Mouse (Mus musculus) liver, embryonic 12.5 days (tissue): Measurements from ENCODE around the gene Ess2. TPM values are rescaled to one million over a fixed set of nuclear protein-coding genes. Genes with fewer than 3 reads are reported as not detected.

Source experiments
- ATAC-seq: fragments of 200-750 bp; cut with Nextera tagmentation; 2 replicates; pipeline ENCODE4 v1.8.0; 2017; ENCODE audit warnings: moderate number of reproducible peaks, mild to moderate bottlenecking, moderate library complexity
- H3K27ac ChIP-seq: fragments of 300-500 bp; sonication (generic); 2 replicates; pipeline ENCODE4 v1.5.1; 2016; ENCODE audit warnings: mild to moderate bottlenecking
- H3K27me3 ChIP-seq: fragments of 300-500 bp; sonication (generic); replicated peaks from 2 replicates; pipeline ENCODE4 v1.6.1; 2016; ENCODE audit warnings: mild to moderate bottlenecking, moderate library complexity
- H3K36me3 ChIP-seq: fragments of 300-500 bp; sonication (generic); 2 replicates; pipeline ENCODE4 v1.6.1; 2016; ENCODE audit warnings: mild to moderate bottlenecking, moderate library complexity
- H3K4me1 ChIP-seq: fragments of 300-500 bp; sonication (generic); 2 replicates; pipeline ENCODE4 v1.6.1; 2016
- H3K4me2 ChIP-seq: fragments of 300-500 bp; sonication (generic); 2 replicates; pipeline ENCODE4 v1.6.1; 2016; ENCODE audit warnings: mild to moderate bottlenecking, moderate library complexity
- H3K4me3 ChIP-seq: fragments of 300-500 bp; sonication (generic); 2 replicates; pipeline ENCODE4 v1.5.1; 2016; ENCODE audit warnings: mild to moderate bottlenecking, moderate library complexity
- H3K9ac ChIP-seq: fragments of 300-500 bp; sonication (generic); 2 replicates; pipeline ENCODE4 v1.6.1; 2016; ENCODE audit warnings: mild to moderate bottlenecking, moderate library complexity
- H3K9me3 ChIP-seq: fragments of 300-500 bp; sonication (generic); replicated peaks from 2 replicates; pipeline ENCODE4 v1.6.1; 2016; ENCODE audit warnings: mild to moderate bottlenecking, moderate library complexity
- WGBS: fragments of 180-500 bp; shearing (Covaris S2); methylation state at CpG from one replicate; pipeline ENCODE4 v1.1.7; 2016; ENCODE audit not compliant: insufficient replicate concordance; 5-methylcytosine and 5-hydroxymethylcytosine counted together
- polyA plus RNA-seq: library from polyadenylated mRNA; unstranded; fragments of >200 nt; fragmentation: Nextera tagmentation; extraction: Ambion mirVana; gene quantifications from 2 replicates; pipeline ENCODE4 v1.2.1, GENCODE M21; 2016

Ess2 gene
- polyA plus RNA-seq, 1 experiment from 2014 or later: 18.7 TPM

DNA sequence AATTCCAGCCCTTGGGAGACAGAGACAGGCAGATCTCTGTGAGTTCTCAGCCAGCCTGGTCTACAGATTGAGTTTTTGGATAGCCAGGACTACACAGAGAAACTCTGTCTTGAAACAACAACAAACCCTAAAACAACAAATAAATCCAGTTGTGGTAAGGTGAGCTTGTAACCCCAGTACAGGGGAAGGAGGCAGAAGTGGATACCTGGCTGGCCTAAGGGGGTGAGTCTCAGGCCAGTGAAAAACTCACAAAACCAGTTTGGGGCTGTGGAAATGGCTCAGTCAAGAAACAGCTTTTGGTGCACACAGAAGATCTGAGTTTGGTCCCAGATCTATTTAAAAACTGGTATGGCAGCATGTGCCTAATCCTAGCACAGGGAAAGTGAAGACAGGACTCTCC, 29.0 kb downstream of the Ess2 start:
- Histone ChIP-seq H3K9ac (no peak overlapping the region), H3K4me3 (no peak overlapping the region), H3K4me1 (peaks cover 25% of the 10 kb centered on the region), H3K27me3 (no peaks in the 10 kb centered on the region), H3K9me3 (no peaks in the 10 kb centered on the region), H3K36me3 (peaks cover 35% of the 10 kb centered on the region), H3K27ac (no peak overlapping the region), H3K4me2 (no peak overlapping the region)
- ATAC-seq: no peak

DNA sequence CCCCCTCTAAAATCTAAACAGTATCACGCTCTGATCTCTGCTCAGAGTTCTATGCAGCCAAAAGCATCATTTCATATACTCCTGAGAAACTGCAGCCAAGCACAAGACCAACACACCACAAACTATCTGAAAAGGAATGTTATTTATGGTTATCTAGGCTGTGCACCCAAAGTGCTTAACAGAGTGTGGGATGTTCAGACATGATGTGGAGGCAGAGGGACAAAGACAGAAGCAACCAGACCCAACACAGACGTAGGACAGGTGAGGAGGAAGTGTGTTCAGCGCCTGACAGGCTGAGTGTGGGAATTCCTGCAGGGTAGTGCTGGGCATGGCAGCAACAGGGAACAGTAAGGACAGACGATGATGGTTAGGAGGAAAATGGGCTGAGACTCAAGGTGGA, 31.6 kb downstream of the Ess2 start:
- Histone ChIP-seq H3K27ac (no peak overlapping the region), H3K4me3 (no peak overlapping the region), H3K36me3 (peaks cover 38% of the 10 kb centered on the region), H3K9me3 (no peaks in the 10 kb centered on the region), H3K27me3 (no peaks in the 10 kb centered on the region), H3K4me1 (peaks cover 16% of the 10 kb centered on the region; the same call in 1 of the 2 replicates), H3K4me2 (no peak overlapping the region), H3K9ac (no peak overlapping the region)
- no peak for ATAC-seq
- 74% methylated on average over 4 of the region's 4 CpGs for WGBS

DNA sequence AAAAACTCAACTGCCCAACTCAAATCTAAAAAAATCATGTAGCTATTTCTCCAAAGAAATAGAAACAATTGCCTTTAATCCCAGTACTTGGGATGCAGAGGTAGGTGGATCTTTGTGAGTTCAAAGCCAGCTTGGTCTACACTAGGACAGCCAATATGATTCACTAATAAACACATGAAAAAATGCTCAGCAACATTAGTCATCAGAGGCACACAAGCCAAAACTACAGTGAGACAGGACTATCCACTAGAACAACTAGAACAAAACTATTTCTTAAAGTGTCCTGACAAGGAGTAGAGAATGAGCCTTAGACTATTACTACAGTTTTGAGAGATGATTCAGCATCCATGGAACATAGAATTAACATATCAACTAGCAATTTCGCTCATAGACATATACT, 35.1 kb downstream of the Ess2 start:
- H3K4me1 ChIP-seq: peaks cover 41% of the 10 kb centered on the region
- H3K9ac ChIP-seq: no peak overlapping the region
- no peak for ATAC-seq
- no peaks in the 10 kb centered on the region for H3K27me3 ChIP-seq
- peaks cover 35% of the 10 kb centered on the region for H3K36me3 ChIP-seq
- 64% methylated on average over 1 of the region's 1 CpGs for WGBS
- H3K4me3 ChIP-seq: no peak overlapping the region
- no peaks in the 10 kb centered on the region for H3K9me3 ChIP-seq
- H3K4me2 ChIP-seq: no peak overlapping the region
- no peak overlapping the region for H3K27ac ChIP-seq

DNA sequence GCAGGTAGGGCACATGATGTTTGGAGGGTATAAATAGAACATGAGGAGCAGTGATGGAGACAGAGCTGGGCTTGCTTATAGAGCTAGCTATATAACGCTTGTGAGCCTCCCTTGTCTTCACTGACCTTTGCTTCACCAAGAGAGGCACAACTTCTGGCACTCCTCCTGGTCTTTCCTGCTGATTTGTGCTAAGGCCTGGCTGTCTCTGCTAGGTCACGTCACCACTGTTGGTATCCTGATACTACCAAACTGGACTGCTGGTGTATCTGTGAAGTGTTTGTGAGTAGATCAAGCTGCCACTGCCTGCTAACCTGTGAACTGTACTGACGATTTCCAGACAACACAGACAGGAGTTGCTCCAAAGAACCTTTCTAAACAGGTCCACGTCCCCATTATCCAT, 36.0 kb downstream of the Ess2 start:
- H3K36me3 ChIP-seq: peaks cover 39% of the 10 kb centered on the region
- ATAC-seq: no peak
- H3K27ac ChIP-seq: no peak overlapping the region
- H3K9me3 ChIP-seq: no peaks in the 10 kb centered on the region
- peaks cover 51% of the 10 kb centered on the region for H3K4me1 ChIP-seq
- 79% methylated on average over 4 of the region's 4 CpGs for WGBS
- H3K4me2 ChIP-seq: no peak overlapping the region
- no peaks in the 10 kb centered on the region for H3K27me3 ChIP-seq
- H3K4me3 ChIP-seq: no peak overlapping the region
- H3K9ac ChIP-seq: no peak overlapping the region

DNA sequence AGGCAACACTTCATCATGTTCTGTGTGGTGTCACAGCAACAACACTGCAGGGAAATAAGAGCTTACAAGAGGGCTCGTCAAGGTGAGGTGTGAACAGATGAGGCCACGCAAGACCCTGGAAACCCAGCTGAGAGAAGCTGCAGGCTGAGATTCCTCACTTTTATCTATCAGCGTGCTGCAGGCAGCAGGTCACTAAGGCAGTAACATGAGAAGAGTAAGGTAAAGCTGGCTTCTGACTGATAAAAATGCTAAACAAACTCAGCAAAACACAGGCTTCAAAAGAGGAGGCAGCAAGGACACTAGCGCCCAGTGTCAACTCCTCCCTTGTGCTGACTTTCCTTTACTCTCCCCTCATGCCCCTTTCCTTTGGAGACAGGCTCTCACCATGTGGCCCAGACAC, 38.2 kb downstream of the Ess2 start:
- Histone ChIP-seq H3K4me1 (peaks cover 52% of the 10 kb centered on the region), H3K9ac (no peak overlapping the region), H3K36me3 (peaks cover 42% of the 10 kb centered on the region), H3K27ac (peak overlapping the region; percentile 45; the same call in 1 of the 2 replicates), H3K27me3 (no peaks in the 10 kb centered on the region), H3K4me2 (peak overlapping the region; percentile 21), H3K9me3 (no peaks in the 10 kb centered on the region), H3K4me3 (no peak overlapping the region)
- ATAC-seq: peak; percentile 69
- WGBS: 16% methylated on average over 4 of the region's 4 CpGs

DNA sequence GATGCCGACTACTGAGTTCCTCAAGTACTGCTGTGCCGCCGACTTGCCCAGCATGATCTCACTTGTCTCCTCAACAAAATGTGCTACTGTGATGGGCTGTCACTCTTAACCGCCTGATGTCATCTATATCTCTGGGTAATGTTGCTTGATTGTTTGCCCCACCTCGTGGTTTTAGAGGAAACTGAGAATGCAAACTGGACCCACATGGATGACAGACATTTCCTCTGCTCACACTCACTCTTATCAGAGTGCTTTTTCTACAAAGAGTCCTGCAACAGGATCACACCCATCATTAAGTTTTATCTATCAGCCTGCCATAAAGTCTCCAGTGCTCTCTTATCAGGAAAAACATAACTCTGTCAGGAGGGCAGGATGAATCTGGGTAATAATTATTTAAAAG, 39.9 kb downstream of the Ess2 start:
- Histone ChIP-seq H3K4me2 (0 out of 2 replicates have a peak overlapping the region, but pooled peaks have one; percentile 19), H3K4me1 (peaks cover 52% of the 10 kb centered on the region), H3K9ac (no peak overlapping the region), H3K27ac (no peak overlapping the region), H3K4me3 (no peak overlapping the region), H3K27me3 (no peaks in the 10 kb centered on the region), H3K9me3 (no peaks in the 10 kb centered on the region), H3K36me3 (peaks cover 36% of the 10 kb centered on the region)
- WGBS: 31% methylated on average over 5 of the region's 5 CpGs
- ATAC-seq: peak; percentile 70

DNA sequence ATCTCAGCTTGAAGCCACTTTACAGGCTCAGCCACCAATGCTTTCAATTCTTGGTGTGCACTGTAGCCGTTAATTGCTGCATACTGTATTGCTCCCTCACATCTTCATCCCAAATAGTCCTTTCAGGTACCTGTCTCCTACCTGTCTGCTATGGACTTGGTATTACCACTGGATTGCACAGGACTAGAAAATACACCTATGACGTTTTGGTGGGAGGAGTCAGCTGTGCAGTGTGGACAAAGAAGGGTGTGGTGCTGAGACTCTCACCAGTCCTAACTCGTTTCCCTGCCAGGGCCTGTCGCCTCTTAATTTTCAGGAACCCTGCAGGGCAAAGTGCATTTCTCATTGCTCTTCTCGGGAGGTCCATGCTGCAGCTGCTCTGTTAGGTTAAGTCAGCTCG, 45.4 kb downstream of the Ess2 start:
- Histone ChIP-seq H3K9ac (no peak overlapping the region), H3K27ac (no peak overlapping the region), H3K4me2 (no peak overlapping the region), H3K27me3 (no peaks in the 10 kb centered on the region), H3K36me3 (peaks cover 48% of the 10 kb centered on the region), H3K4me1 (peaks cover 18% of the 10 kb centered on the region), H3K9me3 (no peaks in the 10 kb centered on the region), H3K4me3 (no peak overlapping the region)
- 68% methylated on average over 6 of the region's 6 CpGs for WGBS
- 0 out of 2 replicates have a peak, but pooled peaks have one; percentile 13 for ATAC-seq

DNA sequence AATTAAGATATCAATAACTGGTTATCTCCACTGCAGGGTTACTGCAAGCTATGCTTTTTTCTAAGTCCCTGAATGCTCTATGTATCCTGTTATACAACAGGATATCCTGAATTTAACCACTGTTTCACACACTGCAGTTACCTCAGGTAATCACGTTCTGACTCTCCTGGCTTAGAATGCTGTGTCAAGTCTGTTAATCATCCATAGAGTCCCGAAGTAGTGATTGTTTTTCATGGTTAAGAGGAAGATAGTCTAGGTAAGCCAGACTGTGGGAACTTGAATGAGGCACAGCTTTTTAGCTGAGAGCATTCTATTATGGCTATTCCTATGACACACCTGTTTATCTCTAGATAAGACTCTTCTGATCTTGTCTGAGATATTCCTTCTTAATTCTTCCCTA, 45.9 kb downstream of the Ess2 start:
- no peak overlapping the region for H3K4me2 ChIP-seq
- no peak for ATAC-seq
- H3K4me1 ChIP-seq: peaks cover 13% of the 10 kb centered on the region
- no peak overlapping the region for H3K4me3 ChIP-seq
- H3K27me3 ChIP-seq: no peaks in the 10 kb centered on the region
- WGBS: 66% methylated on average over 2 of the region's 2 CpGs
- H3K9me3 ChIP-seq: no peaks in the 10 kb centered on the region
- peaks cover 50% of the 10 kb centered on the region for H3K36me3 ChIP-seq
- H3K9ac ChIP-seq: no peak overlapping the region
- H3K27ac ChIP-seq: no peak overlapping the region

DNA sequence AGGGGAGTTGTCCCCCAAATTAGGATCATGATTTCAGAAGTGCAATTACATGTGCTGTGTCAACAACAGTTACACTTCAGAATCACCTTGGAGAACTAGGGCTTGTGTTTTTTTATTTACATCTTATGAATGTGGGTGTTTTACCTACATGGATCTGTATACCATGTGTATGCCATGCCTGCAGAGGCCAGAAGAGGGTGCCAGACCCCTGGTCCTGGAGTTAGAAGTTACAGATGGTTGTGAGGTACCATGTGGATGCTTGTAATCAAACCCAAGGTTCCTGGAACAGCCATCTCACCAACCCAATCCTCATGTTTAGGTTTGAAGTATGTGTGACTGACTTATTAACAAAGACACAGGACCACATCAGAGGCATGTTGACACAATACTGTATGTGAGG, 52.6 kb downstream of the Ess2 start:
- Histone ChIP-seq H3K9ac (no peak overlapping the region), H3K4me3 (no peak overlapping the region), H3K27me3 (no peaks in the 10 kb centered on the region), H3K9me3 (no peaks in the 10 kb centered on the region), H3K4me2 (no peak overlapping the region), H3K4me1 (no peaks in the 10 kb centered on the region), H3K36me3 (peaks cover 83% of the 10 kb centered on the region), H3K27ac (no peak overlapping the region)
- ATAC-seq: no peak

DNA sequence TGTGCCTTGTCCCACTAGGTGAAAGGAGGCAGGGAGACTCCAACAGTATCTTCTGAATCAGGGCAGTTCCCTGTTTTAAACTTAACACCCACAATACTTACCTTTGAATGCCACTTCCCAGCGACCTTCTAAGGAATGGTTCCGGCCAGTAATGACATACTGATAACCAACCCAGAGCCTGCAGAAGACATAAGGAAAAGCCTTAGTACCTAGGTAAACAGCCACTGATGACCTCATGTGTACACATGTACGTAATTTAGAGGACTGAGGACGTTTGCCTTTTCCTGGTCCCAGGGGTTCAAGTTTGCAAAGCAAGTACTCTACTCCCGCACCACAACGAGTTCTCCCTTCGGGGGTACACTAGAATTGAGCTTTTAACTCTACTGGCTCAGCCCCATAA, 54.0 kb downstream of the Ess2 start:
- ATAC-seq: no peak
- no peak overlapping the region for H3K27ac ChIP-seq
- no peak overlapping the region for H3K9ac ChIP-seq
- H3K4me1 ChIP-seq: no peaks in the 10 kb centered on the region
- no peaks in the 10 kb centered on the region for H3K9me3 ChIP-seq
- no peak overlapping the region for H3K4me3 ChIP-seq
- 87% methylated on average over 7 of the region's 7 CpGs for WGBS
- no peaks in the 10 kb centered on the region for H3K27me3 ChIP-seq
- no peak overlapping the region for H3K4me2 ChIP-seq
- peaks cover 95% of the 10 kb centered on the region for H3K36me3 ChIP-seq

DNA sequence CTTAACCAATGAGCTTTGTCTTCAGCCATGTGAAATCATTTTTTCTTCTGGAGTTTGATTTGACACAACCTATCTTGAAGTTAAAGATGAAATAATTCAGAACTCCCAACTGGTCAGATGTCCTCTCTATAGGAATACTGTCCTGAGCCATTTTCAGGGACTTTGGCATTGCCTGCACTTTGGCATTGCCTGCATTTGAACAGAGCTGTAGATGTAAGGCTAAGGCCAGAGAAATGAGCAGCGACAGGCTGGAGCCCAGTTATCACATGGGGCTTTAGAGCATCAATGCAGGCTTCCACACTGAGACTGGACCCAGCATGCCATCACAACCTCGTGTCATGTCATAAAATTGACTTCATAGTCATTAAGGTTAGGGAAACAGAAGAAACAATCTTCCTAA, 57.9 kb downstream of the Ess2 start:
- Histone ChIP-seq H3K9me3 (no peaks in the 10 kb centered on the region), H3K4me2 (no peak overlapping the region), H3K9ac (no peak overlapping the region), H3K27ac (no peak overlapping the region), H3K36me3 (peaks cover 92% of the 10 kb centered on the region), H3K4me3 (no peak overlapping the region), H3K4me1 (no peaks in the 10 kb centered on the region), H3K27me3 (no peaks in the 10 kb centered on the region)
- ATAC-seq: no peak
- 86% methylated on average over 2 of the region's 2 CpGs for WGBS

DNA sequence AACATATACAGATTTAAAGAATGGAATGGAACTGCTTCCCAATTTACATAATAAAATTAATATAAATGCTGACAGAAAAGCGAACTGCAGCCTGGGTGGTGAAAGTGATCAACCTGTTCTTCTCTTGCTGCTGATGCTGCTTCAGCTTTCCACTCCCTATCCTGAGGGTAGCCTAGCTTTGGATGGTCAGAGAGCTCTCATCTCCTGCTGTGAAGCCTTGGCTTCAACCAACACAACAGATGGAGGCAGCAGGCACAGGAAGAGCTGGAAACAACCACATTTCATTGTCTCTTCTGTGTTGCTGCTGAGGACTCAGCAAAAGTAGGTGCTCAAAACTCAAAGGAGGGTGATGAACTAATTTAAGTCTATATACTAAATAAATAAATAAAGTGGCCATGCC, 59.3 kb downstream of the Ess2 start:
- Histone ChIP-seq H3K9me3 (no peaks in the 10 kb centered on the region), H3K4me3 (no peak overlapping the region), H3K9ac (no peak overlapping the region), H3K36me3 (peaks cover 92% of the 10 kb centered on the region), H3K4me1 (no peaks in the 10 kb centered on the region), H3K27me3 (no peaks in the 10 kb centered on the region), H3K4me2 (no peak overlapping the region), H3K27ac (no peak overlapping the region)
- ATAC-seq: no peak
- 84% methylated on average over 1 of the region's 1 CpGs for WGBS

DNA sequence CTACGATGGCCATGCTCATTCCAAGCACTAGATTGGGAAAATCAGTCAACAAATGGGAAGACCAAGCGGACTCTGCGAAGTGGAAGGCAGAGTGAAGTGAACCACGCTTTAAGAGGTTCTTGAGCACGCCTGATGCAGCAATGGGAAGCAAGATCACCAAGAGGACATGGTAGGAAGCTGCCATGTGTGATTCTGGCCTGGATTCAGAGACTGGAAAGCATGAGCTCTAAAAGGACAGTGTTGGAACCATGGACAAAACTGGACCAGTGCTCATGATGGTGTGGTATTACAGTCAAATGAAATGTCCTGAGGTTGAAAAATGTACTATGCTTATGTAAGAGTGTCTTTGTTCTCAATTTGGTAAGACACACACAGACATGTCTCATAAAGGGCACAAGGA, 59.8 kb downstream of the Ess2 start:
- Histone ChIP-seq H3K27ac (no peak overlapping the region), H3K9me3 (no peaks in the 10 kb centered on the region), H3K36me3 (peaks cover 91% of the 10 kb centered on the region), H3K4me2 (no peak overlapping the region), H3K9ac (no peak overlapping the region), H3K4me1 (no peaks in the 10 kb centered on the region), H3K4me3 (no peak overlapping the region), H3K27me3 (no peaks in the 10 kb centered on the region)
- WGBS: 87% methylated on average over 5 of the region's 5 CpGs
- no peak for ATAC-seq
